Mouse (Mus musculus) Muller cell, postnatal 12 days (primary cell): Measurements from ENCODE around the gene Plg.
A peak's percentile ranks its signal among the peaks of the same experiment; 100 is the strongest.

Source experiments
- DNase-seq: peaks from one replicate; pipeline ENCODE4 v3.0.0-alpha.2; 2015; ENCODE audit errors: inconsistent ontology term

Gene Plg

DNA sequence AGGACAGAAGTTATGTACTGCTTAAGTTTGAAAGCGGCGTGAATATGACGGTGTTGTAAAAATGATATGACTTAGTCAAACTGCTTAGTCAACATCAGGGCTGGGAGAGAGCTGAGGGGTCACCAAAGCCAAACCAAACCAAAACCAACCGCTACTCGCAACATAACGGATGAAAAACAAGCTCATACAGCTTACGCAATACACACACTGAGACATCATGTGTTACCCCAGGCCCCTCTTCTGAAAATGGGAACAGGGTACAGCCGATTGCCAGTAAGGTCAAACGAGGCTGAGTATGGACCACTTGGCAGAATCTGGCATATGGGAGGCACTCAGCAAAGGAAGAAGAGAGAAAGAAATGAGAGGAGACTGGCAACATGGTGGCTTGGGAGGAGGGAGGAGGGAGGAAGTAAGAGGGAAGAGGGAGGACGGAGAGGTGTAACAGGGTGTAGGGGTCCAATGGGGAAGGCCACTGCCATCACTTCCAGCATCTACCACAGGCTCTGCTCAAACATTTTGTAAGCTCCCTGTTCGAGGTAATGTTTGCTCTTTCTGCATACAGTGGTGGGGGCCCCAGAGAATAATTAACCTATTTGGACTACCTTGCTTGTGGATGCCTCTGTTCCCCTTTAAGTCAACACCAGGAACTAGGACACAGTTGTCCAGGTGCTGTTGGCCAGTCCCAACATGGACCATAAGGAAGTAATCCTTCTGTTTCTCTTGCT, at the start of gene Plg:
TSS of gene Plg (plus strand) at position 628 of the 725 bp plus-strand sequence.
- no peak for DNase-seq

GRCm38 (mm10) chr17:12335115-12335514, 43.3 kb upstream of the Plg start:
- no peak for DNase-seq

DNA sequence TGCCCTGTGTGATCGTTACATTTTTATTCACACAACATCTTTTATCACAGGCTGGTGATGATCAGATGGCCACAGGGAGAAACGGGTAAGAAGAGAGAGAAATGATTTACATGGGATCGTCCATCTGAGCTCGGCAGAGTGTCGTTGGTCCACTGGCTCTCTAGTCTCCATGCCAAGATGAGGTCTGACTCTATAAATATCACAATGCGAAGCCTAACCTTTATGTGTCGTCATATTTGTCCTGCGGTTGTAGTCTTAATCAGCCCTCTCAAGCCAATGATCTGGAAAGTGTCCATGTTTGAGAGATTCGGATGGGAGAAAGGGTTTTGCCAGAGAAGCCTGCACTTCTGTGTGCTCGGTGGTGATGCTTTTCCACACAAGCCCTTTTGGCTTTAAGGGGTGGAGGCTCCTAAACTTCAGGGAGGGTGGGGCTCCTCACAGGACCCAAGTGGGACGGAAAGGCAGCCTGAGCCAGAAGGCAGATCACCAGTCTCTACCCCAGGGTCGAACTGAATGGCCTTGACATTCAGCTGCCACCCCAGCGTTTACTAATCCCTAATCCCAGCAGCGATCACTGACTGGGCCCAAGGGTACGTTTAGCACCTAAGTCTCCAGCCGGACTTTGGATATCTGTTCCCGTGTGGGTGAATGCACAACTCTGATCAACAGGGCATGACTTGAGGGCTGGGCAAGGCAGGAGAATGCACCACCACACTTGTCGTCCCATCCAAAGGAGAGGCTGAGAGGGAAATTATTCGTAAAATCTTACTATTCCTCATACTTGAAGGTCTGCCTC, 42.1 kb upstream of the Plg start:
- no peak for DNase-seq

- DNase-seq: no peak
These were observed 41.3 kb upstream of the Plg start for GRCm38 (mm10) chr17:12337156-12337555.

DNA sequence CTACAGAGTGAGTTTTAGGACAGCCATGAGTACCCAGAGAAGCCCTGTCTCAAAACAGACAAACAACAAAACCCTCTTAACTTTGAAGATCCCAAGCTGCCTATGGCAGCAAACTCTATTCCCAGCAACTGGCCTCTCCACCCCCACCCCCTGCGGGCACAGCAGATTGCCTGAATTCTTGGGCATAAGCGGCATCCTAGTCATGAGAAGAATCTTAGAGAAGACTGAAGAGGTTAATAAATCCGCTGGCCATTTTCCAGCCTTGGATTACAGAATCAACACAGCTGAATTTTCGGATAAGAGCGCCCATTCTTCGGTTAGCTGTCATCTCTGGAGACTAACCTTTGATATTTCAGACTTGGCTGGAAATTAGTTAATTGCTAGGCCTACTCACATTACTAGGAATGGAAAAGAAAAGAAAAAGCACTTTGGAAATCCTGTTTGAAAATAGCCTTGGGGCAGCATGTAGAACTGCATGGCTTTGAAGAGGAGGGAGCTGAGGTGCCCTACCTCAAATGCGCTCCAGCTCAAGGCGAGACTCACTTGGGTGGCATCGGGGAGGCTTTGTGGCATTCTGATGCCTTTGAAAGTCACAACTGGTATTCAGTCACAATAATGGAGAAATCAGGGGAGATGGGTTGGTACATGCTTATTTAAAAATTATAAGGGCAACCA, 34.6 kb upstream of the Plg start:
- peak; percentile 95 for DNase-seq

- no peak for DNase-seq
These were observed 30.9 kb upstream of the Plg start for GRCm38 (mm10) chr17:12347462-12347861.

DNA sequence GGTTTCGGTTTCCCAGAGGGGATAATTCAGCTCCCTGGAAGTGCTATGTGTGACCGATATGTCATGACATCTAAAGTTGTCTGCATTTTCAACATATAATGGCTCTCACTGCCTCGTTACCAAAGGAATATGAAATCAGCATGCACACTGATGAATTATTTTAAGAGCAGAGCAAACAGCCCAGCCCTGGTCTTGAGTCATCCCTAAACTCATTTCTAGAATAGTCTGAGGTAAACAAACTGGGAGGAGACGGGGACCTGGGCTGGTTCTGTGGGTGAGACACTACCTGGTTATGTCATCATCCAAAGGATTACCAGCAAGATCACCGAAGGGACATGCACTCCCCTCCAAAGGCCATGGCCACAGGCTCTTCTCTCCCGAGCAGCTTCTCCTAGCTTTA, 26.8 kb upstream of the Plg start:
- no peak for DNase-seq

GRCm38 (mm10) chr17:12352781-12353180, 25.6 kb upstream of the Plg start:
- no peak for DNase-seq

- no peak for DNase-seq
These were observed 18.5 kb upstream of the Plg start for GRCm38 (mm10) chr17:12359876-12360275.

- DNase-seq: peak; percentile 49
These were observed 14.6 kb upstream of the Plg start for GRCm38 (mm10) chr17:12363601-12364425.

DNA sequence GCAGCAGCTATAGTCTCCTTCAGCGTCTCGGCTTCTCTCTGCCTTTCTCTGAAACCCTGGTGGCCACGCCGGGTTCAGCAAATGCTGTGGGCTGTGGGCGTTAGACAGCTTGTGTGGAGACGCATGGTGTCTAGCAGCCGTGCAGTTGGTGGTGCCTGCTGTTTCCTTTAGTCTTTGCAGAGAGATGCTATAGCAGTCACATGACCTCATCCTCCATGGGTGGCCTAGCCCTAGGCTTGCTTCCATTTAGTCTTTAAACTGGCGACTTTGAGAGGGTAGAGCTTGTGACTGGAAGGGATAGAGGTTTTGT, 14.0 kb upstream of the Plg start:
- DNase-seq: no peak

DNA sequence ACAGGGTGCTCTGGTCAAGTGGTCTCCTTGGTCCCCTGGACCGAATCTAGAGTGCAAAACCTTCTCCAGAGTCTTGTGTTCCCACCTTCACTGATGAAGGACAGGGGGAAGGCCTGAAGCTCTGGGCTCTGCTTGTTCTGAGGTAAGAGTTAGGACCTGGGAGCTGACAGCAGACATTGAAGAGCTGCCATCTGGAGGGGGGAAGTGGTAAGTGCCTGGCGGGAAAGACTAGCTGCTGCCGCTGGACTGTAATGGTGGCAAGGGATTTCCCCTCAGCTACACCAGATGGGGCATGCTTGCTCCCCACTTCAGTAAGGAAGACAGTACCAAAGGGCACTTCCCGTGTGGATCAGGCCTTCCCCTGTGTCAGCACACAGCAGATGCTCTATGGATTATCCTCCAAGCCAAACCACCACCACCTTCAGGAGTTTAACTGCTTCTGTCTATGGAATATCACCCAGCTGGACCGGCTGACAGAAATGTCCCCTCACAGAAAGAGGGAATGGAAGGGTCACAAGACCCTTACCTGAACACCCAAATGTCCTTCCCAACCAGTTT, 11.0 kb upstream of the Plg start:
- peak; percentile 60 for DNase-seq

- no peak for DNase-seq
These were observed 9.0 kb upstream of the Plg start for GRCm38 (mm10) chr17:12369393-12369792.

- DNase-seq: no peak
These were observed 8.1 kb upstream of the Plg start for GRCm38 (mm10) chr17:12370289-12370688.

- peak; percentile 52 for DNase-seq
These were observed 7.0 kb upstream of the Plg start for GRCm38 (mm10) chr17:12371310-12371925.

DNA sequence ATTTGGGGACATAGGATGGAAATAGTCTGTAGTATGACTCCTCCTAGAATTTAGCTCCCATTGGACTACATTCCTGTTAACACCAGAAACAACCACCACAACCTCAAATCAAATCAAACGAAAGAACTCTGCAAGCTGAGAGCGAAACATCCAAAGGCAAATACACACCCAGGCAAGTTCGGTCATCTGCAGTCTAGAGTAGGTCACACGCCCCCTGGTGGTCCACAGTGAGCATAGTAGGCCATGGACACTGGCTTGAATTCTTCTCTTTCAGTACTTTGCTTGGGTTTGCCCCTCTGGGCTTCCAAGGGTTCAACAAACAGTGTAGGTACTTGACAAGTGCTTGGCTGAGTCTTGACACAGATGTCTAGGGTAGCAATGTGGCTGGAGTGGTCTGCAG, 6.4 kb upstream of the Plg start:
- peak; percentile 70 for DNase-seq

DNA sequence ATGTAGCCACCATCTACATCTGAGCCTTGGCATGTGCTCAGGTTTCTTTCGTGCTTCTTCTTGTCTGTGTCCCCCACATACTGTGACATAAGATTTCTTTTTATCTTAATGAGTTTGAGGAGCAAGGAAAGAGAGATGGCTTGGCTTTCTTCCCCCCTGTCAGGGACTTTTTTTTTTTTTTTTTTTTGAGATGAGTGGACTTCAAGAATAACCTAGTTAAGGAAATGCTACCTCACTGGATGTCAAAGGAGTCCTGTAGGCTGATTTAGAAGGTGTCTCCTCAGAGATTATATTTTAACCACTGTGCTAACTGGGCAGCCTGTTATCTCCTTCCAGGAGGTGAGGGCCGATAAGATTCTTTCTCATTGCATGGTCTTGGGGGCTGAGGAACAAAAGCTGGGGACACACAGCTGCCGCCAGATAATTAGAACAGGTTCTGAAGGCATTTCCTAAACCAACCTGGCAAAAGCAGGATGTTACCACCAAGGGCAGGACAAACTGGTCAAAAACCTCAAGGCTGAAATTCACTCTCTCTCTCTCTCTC, 4.7 kb upstream of the Plg start:
- DNase-seq: no peak

GRCm38 (mm10) chr17:12380287-12380686, 1.9 kb downstream of the Plg start:
- no peak for DNase-seq

- no peak for DNase-seq
These were observed 3.2 kb downstream of the Plg start for GRCm38 (mm10) chr17:12381579-12381978.

DNA sequence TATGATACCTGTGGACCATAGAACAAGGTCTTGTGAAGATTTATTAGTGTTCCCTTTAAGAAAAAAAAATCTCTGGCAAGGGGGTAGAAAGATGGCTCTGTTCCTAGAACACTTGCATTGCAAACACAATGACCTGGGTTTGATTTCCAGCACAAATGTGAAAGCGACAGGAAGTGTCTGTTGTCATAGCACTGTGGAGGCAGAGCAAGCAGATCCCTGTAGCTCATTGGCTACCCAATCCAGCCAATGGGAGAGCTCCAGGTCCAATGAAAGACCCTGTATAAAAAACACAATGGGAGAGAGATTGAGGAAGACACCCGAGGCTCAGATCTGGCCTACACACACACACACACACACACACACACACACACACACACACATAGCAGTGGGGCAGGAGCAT, 4.1 kb downstream of the Plg start:
- peak; percentile 18 for DNase-seq
